8 mouse cellular contexts compared by ENCODE assay signal in genomic region chr5:49285455-49286135, GRCm38 (mm10).
DNase-seq lines count a peak whose midpoint lies in the region; ATAC-seq lines count a peak whose summit lies in the region.

No protein-coding gene starts in this region.

- no peak for ATAC-seq in lung, embryonic 15.5 days (ENCODE audit: borderline replicate concordance, extremely low read depth, low FRiP score, low TSS enrichment)
- no peak for ATAC-seq in hindbrain, embryonic 15.5 days (ENCODE audit: low FRiP score, low read depth)
- peak; percentile 77 for ATAC-seq in midbrain, embryonic 16.5 days

- no peak overlapping the region for H3K9ac ChIP-seq in lung, embryonic 15.5 days
- H3K9ac ChIP-seq in hindbrain, embryonic 15.5 days: 0 out of 2 replicates have a peak overlapping the region, but pooled peaks have one; percentile 18
- H3K9ac ChIP-seq in midbrain, embryonic 16.5 days (ENCODE audit: low read depth, low read length): peak overlapping the region; percentile 67

- H3K36me3 ChIP-seq in lung, embryonic 15.5 days: no peaks in the 10 kb centered on the region
- no peaks in the 10 kb centered on the region for H3K36me3 ChIP-seq in hindbrain, embryonic 15.5 days
- no peaks in the 10 kb centered on the region for H3K36me3 ChIP-seq in midbrain, embryonic 16.5 days (ENCODE audit: control insufficient read depth, insufficient read depth, low read length)

- H3K4me3 ChIP-seq in lung, embryonic 15.5 days: 0 out of 2 replicates have a peak overlapping the region, but pooled peaks have one; percentile 7
- H3K4me3 ChIP-seq in hindbrain, embryonic 15.5 days: peak overlapping the region; percentile 32
- H3K4me3 ChIP-seq in midbrain, embryonic 16.5 days (ENCODE audit: low read depth, low read length): peak overlapping the region; percentile 40

- no peaks in the 10 kb centered on the region for H3K27me3 ChIP-seq in lung, embryonic 15.5 days
- H3K27me3 ChIP-seq in hindbrain, embryonic 15.5 days: no peaks in the 10 kb centered on the region
- H3K27me3 ChIP-seq in midbrain, embryonic 16.5 days (ENCODE audit: control insufficient read depth, insufficient read depth, low read depth, low read length): no peaks in the 10 kb centered on the region

- H3K4me1 ChIP-seq in lung, embryonic 15.5 days: peaks cover 4% of the 10 kb centered on the region; the same call in 1 of the 2 replicates
- peaks cover 17% of the 10 kb centered on the region for H3K4me1 ChIP-seq in hindbrain, embryonic 15.5 days (replicated peaks)
- H3K4me1 ChIP-seq in midbrain, embryonic 16.5 days (ENCODE audit: control insufficient read depth, insufficient read depth, low read length): peaks cover 15% of the 10 kb centered on the region

- DNase-seq in adrenal gland, postnatal 10 days: peak; percentile 5
- DNase-seq in adrenal gland, adult 18-20 months (ENCODE audit: low spot score in 2 of 2): no peak
- no peak for DNase-seq in lung, postnatal 4 days
- no peak for DNase-seq in spleen, postnatal 36 days (ENCODE audit: low spot score in 2 of 2)
- no peak for DNase-seq in urinary bladder, postnatal 25 days (ENCODE audit: low spot score)

- peak overlapping the region; percentile 42 for H3K4me2 ChIP-seq in lung, embryonic 15.5 days
- peak overlapping the region; percentile 62 for H3K4me2 ChIP-seq in hindbrain, embryonic 15.5 days
- H3K4me2 ChIP-seq in midbrain, embryonic 16.5 days (ENCODE audit: low read length): peak overlapping the region; percentile 80

- WGBS in lung, embryonic 15.5 days: 24% methylated on average over 12 of the region's 12 CpGs
- 22% methylated on average over 12 of the region's 12 CpGs for WGBS in hindbrain, embryonic 15.5 days
- WGBS in midbrain, embryonic 16.5 days: 8% methylated on average over 12 of the region's 12 CpGs

- H3K9me3 ChIP-seq in lung, embryonic 15.5 days: no peaks in the 10 kb centered on the region
- H3K9me3 ChIP-seq in hindbrain, embryonic 15.5 days: no peaks in the 10 kb centered on the region
- no peaks in the 10 kb centered on the region for H3K9me3 ChIP-seq in midbrain, embryonic 16.5 days (replicated peaks; ENCODE audit: control insufficient read depth, low read length, poor library complexity, severe bottlenecking)

- H3K27ac ChIP-seq in lung, embryonic 15.5 days: no peak overlapping the region
- H3K27ac ChIP-seq in hindbrain, embryonic 15.5 days (replicated peaks): no peak overlapping the region; the same call in 1 of the 2 replicates
- H3K27ac ChIP-seq in midbrain, embryonic 16.5 days (ENCODE audit: low read length): peak overlapping the region; percentile 33
